1 mouse cellular context compared by ENCODE assay signal in genomic region chr1:172390769-172391168, GRCm38 (mm10).
TF ChIP-seq lines count a peak whose summit lies in the region.

No protein-coding gene starts in this region.

TF ChIP-seq in MEL, 35 proteins besides CTCF, POLR2A, EP300 and RAD21 (continued from another document):
- TF ChIP-seq NELFE (IDR thresholded peaks at IDR 0.05; ENCODE audit: low read depth, low read length) = peak; percentile 52
- TF ChIP-seq ZKSCAN1 (IDR thresholded peaks at IDR 0.05; ENCODE audit: low read depth, low read length) = no peak
- no peak for TF ChIP-seq JUND (IDR thresholded peaks at IDR 0.05; ENCODE audit: low read depth, low read length)
- no peak for TF ChIP-seq MAX (IDR thresholded peaks at IDR 0.05; ENCODE audit: low read length)
- 0 out of 2 replicates have a peak, but pooled peaks have one; percentile 25 for TF ChIP-seq ELF1 (IDR thresholded peaks at IDR 0.05; ENCODE audit: low read depth, low read length)
- TF ChIP-seq TCF12 (IDR thresholded peaks at IDR 0.05; ENCODE audit: low read depth, low read length) = no peak
